Mouse (Mus musculus): ENCODE data around the gene Larp1. TPM values are rescaled to one million over a fixed set of nuclear protein-coding genes. Genes with fewer than 3 reads are reported as not detected.

Gene Larp1
- polyA plus RNA-seq, 1 experiment from 2014 or later, result 19.5 TPM

Other genes with a start within 250 kb of the Larp1 start
- gene Sap30l, start 207.4 kb upstream of the Larp1 start, polyA plus RNA-seq (2014; fragmentation: Nextera tagmentation; extraction: Ambion mirVana), result 10.7 and 10.8 TPM in 2 replicates
- 58.1 and 61.9 TPM in 2 replicates for gene Hand1, start 176.2 kb upstream of the Larp1 start, polyA plus RNA-seq (2014; fragmentation: Nextera tagmentation; extraction: Ambion mirVana)
- gene Gm12248, start 84.1 kb downstream of the Larp1 start, polyA plus RNA-seq (2014; fragmentation: Nextera tagmentation; extraction: Ambion mirVana), result not detected in 2 replicates
- 67.0 and 83.1 TPM in 2 replicates for gene Cnot8, start 95.1 kb downstream of the Larp1 start, polyA plus RNA-seq (2014; fragmentation: Nextera tagmentation; extraction: Ambion mirVana)
- 15.3 TPM in 2 replicates for gene Gemin5, start 159.5 kb downstream of the Larp1 start, polyA plus RNA-seq (2014; fragmentation: Nextera tagmentation; extraction: Ambion mirVana)
- gene Mrpl22, start 162.6 kb downstream of the Larp1 start, polyA plus RNA-seq (2014; fragmentation: Nextera tagmentation; extraction: Ambion mirVana), result 106 and 109 TPM in 2 replicates
- gene Igtp, start 190.5 kb downstream of the Larp1 start, polyA plus RNA-seq (2014; fragmentation: Nextera tagmentation; extraction: Ambion mirVana), result 4.1 and 5.3 TPM in 2 replicates
- 1.4 and 1.6 TPM in 2 replicates for gene Irgm2, start 190.6 kb downstream of the Larp1 start, polyA plus RNA-seq (2014; fragmentation: Nextera tagmentation; extraction: Ambion mirVana)